Mouse (Mus musculus): ENCODE measurements at regions not wholly inside any gene's neighbourhood (a gene's known extent, or its start where the extent isn't known, plus 50 kb on each side); places are given as distances from the start of the nearest gene placed in this dataset.

DNA sequence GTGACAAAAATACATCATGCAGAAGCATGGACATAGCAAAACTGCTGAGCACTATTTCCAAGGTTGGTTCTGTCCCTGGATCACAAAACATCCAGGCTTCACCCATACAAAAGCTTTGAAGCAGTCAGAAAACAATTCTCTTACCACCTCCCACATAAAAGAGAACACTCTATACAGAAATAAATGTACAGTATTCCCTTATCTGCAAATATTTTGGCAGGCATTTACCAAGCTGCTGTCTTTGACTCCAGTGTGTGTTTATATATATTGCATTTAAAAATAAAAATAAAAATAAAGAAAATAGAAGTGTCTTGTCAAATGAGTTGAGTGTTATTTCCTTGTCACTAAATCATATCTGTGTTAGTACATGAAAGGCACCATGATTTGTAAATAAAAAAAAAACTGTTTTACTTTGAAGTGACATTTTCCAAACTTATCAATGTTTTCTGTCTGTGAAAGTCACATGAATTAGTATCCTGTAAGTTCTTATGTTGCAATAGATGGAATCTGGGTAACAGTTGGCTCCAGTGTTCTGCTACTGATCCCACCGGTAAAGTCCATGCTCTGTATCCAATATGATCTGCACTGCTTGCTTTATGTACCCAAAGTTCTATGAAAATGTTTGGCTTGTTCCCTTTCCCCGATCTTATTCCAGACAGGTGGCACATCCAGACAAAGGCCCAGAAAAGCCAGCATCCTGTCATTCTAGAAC is 59.9 kb upstream of the Cd93 start:
- TF ChIP-seq POLR2A (IDR thresholded peaks at IDR 0.05; ENCODE audit: insufficient read depth, low read depth, low read length): no peak
- no peak for TF ChIP-seq CTCF (IDR thresholded peaks at IDR 0.05)
- TF ChIP-seq EP300 (IDR thresholded peaks at IDR 0.05; ENCODE audit: insufficient read depth, low read depth, low read length): no peak
- Histone ChIP-seq H3K27me3 (ENCODE audit: control insufficient read depth, insufficient read depth, low read length) (no peaks in the 10 kb centered on the region), H3K27ac (no peak overlapping the region; the same call in 1 of the 2 replicates), H3K36me3 (ENCODE audit: control insufficient read depth, insufficient read depth, low read length) (peaks cover 19% of the 10 kb centered on the region), H3K79me2 (replicated peaks; ENCODE audit: control insufficient read depth, insufficient read depth, low read length) (no peaks in the 10 kb centered on the region), H3K9ac (ENCODE audit: low read depth, low read length) (no peak overlapping the region), H3K4me3 (no peak overlapping the region), H3K4me1 (ENCODE audit: control insufficient read depth, insufficient read depth, low read length) (peaks cover 30% of the 10 kb centered on the region)
- 85% methylated on average over 2 of the region's 2 CpGs for WGBS
- intact Hi-C loops (cut with DNase I): no loop called here
- no peak for DNase-seq

DNA sequence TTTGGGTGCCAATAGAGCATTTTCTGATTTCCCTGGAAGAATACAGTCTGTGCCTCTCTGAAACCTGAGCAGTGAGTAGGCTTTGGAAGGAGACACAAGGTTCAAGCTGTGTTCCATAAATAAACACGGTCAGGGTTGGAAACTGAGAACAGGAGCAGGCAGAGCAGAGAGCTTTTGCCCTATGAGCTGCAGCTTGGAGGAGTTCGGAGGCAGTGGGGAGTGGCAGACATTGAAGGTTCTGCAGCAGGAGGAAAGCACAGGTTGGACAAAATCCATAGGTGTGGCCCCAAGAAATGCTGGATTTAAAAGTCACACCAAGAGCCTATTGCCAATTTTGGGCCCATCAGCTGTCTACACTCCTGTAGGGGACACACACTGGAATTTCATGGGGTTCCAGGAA is 59.0 kb upstream of the Cd93 start:
- Histone ChIP-seq H3K36me3 (ENCODE audit: control insufficient read depth, insufficient read depth, low read length) (peaks cover 17% of the 10 kb centered on the region), H3K27me3 (ENCODE audit: control insufficient read depth, insufficient read depth, low read length) (no peaks in the 10 kb centered on the region), H3K4me1 (ENCODE audit: control insufficient read depth, insufficient read depth, low read length) (peaks cover 33% of the 10 kb centered on the region), H3K27ac (no peak overlapping the region), H3K4me3 (no peak overlapping the region), H3K79me2 (replicated peaks; ENCODE audit: control insufficient read depth, insufficient read depth, low read length) (no peaks in the 10 kb centered on the region), H3K9ac (ENCODE audit: low read depth, low read length) (no peak overlapping the region)
- TF ChIP-seq EP300 (IDR thresholded peaks at IDR 0.05; ENCODE audit: insufficient read depth, low read depth, low read length) (no peak), CTCF (IDR thresholded peaks at IDR 0.05) (no peak), POLR2A (IDR thresholded peaks at IDR 0.05; ENCODE audit: insufficient read depth, low read depth, low read length) (no peak)
- DNase-seq: no peak
- intact Hi-C loops (cut with DNase I): no loop called here
- WGBS: 65% methylated on average over 2 of the region's 2 CpGs

DNA sequence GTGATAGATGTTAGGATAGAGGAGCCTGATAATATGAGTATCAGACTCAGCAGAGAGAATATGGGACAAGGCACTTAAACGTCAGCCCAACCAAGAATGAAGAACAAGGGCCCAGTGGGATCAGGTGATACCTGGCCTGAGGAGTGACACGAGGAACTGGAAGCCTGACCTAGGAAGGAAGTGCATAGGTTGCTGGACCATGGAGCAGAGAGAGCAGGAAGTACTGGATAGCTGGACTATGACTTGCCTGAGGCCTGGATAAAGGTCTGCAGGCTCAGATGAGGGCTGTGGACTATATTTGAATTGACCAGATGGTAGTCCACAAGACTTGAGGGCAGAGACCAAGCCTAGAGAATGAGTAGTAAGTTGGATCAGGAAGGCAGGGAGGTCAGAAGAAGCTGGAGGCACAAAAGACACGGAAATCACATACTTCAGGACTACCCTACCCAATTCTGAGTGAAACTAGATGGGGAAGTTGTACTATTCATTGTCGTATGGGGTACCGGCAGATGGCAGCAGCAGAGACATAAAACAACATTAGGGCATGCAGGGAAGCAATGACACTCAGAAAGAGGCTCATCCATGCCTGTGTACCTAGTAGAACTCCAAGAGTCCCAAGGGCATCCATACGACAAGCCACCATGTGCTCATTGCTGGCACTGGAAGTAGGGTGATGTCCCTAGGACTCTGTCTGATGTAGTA is 57.0 kb upstream of the Cd93 start:
- H3K4me1 ChIP-seq (ENCODE audit: control insufficient read depth, insufficient read depth, low read length): peaks cover 21% of the 10 kb centered on the region
- no peak for DNase-seq
- TF ChIP-seq POLR2A (IDR thresholded peaks at IDR 0.05; ENCODE audit: insufficient read depth, low read depth, low read length) (no peak), EP300 (IDR thresholded peaks at IDR 0.05; ENCODE audit: insufficient read depth, low read depth, low read length) (no peak), CTCF (IDR thresholded peaks at IDR 0.05) (no peak)
- WGBS: 78% methylated on average over 6 of the region's 6 CpGs
- no peak overlapping the region for H3K9ac ChIP-seq (ENCODE audit: low read depth, low read length)
- no peaks in the 10 kb centered on the region for H3K79me2 ChIP-seq (replicated peaks; ENCODE audit: control insufficient read depth, insufficient read depth, low read length)
- intact Hi-C loops (cut with DNase I): no loop called here
- H3K27me3 ChIP-seq (ENCODE audit: control insufficient read depth, insufficient read depth, low read length): no peaks in the 10 kb centered on the region
- H3K27ac ChIP-seq: peak overlapping the region; percentile 47
- no peak overlapping the region for H3K4me3 ChIP-seq
- H3K36me3 ChIP-seq (ENCODE audit: control insufficient read depth, insufficient read depth, low read length): peaks cover 13% of the 10 kb centered on the region

DNA sequence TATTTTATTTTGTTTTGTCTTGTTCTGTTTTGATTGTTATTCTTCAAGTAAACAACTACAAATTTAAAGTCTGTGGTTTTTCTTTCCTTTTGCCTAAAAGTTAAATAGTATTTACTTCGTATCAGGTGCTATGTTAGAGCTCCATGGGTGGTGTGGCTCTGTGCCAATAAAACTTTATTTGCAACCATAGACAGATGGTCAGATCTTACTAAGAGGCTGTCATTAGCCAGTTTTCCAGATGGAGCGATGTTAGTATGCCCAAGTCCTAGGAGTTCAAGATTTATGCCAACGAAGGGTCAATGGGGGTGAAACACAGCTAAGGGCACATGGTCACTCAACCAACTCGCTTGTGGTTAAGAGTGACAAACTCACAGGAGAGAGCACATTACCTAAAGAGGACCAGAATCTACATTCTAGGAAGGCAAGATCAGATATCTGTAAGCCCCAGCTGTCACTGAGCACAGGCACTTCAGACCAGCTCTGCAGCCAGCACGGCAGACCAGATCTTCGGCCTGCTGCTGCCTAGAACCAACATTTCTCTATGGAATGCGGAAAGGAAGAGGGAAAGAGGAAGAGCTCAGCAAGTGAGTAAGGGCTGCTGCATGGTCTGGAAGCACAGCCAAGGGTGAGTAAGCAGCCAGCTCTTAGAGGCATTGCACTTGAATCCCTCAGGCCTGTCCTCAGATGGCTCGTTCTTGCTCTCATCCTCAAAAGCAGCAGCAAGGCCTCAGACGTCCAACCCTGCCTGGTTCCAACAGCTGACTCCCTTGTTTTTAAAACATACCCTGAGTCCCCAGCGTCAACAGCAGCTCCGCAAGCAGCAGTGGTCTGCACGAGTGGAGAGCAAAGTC is 54.3 kb upstream of the Cd93 start:
- no peaks in the 10 kb centered on the region for H3K79me2 ChIP-seq (replicated peaks; ENCODE audit: control insufficient read depth, insufficient read depth, low read length)
- H3K9ac ChIP-seq (ENCODE audit: low read depth, low read length): no peak overlapping the region
- H3K27ac ChIP-seq: peak overlapping the region; percentile 17; the same call in 1 of the 2 replicates
- intact Hi-C loops (cut with DNase I): no loop called here
- peak; percentile 37 to 58 for DNase-seq
- H3K36me3 ChIP-seq (ENCODE audit: control insufficient read depth, insufficient read depth, low read length): peaks cover 3% of the 10 kb centered on the region; the same call in 1 of the 2 replicates
- H3K27me3 ChIP-seq (ENCODE audit: control insufficient read depth, insufficient read depth, low read length): no peaks in the 10 kb centered on the region
- H3K4me1 ChIP-seq (ENCODE audit: control insufficient read depth, insufficient read depth, low read length): peaks cover 16% of the 10 kb centered on the region
- H3K4me3 ChIP-seq: no peak overlapping the region
- TF ChIP-seq CTCF (IDR thresholded peaks at IDR 0.05): no peak
- TF ChIP-seq EP300 (IDR thresholded peaks at IDR 0.05; ENCODE audit: insufficient read depth, low read depth, low read length): no peak
- TF ChIP-seq POLR2A (IDR thresholded peaks at IDR 0.05; ENCODE audit: insufficient read depth, low read depth, low read length): no peak
- 66% methylated on average over 12 of the region's 12 CpGs for WGBS

DNA sequence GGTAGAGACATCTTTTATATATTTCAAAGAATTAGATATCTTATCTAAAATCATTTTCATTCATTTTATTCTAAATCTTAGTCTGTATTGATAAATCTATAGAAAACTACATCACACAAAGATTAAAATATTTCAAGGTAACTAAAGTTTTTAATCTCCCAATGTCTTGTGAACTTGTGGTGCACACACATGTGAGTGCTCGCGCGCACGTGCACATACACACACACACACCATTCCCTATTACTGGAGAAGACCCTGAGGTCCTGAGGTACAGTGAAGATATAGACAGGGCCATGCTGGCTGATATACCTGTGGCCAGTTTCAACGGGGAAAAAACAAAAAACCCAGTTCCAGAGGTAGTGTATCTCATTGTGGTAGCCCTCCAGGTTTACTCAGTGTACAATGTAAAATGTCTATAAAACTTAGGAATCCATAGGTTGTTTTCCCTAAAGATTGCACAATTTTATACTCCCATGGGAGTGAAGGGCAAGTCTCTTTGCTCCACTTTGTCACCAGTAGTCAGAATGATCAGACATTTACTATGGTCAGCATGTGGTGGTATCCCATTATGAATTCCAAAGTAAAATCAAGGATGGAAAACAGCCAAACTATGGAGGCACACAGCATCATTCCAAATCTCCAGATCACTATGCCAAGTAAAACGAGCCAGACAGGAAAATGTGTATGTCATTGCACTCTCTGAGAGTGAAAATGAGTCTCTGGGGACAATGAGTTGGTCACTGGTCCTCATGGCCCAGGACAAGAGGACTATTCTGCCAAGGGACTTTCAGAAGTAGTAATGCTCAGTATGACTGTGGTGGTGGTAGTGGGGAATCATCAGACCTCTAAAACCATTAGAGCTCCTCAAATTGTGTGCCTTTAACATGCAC is 53.0 kb upstream of the Cd93 start:
- peaks cover 19% of the 10 kb centered on the region for H3K4me1 ChIP-seq (ENCODE audit: control insufficient read depth, insufficient read depth, low read length)
- H3K36me3 ChIP-seq (ENCODE audit: control insufficient read depth, insufficient read depth, low read length): peaks cover 2% of the 10 kb centered on the region; the same call in 1 of the 2 replicates
- H3K27ac ChIP-seq: no peak overlapping the region; the same call in 1 of the 2 replicates
- DNase-seq: no peak
- no peak overlapping the region for H3K4me3 ChIP-seq
- 87% methylated on average over 6 of the region's 6 CpGs for WGBS
- H3K27me3 ChIP-seq (ENCODE audit: control insufficient read depth, insufficient read depth, low read length): no peaks in the 10 kb centered on the region
- H3K9ac ChIP-seq (ENCODE audit: low read depth, low read length): no peak overlapping the region
- no peak for TF ChIP-seq POLR2A (IDR thresholded peaks at IDR 0.05; ENCODE audit: insufficient read depth, low read depth, low read length)
- no peak for TF ChIP-seq EP300 (IDR thresholded peaks at IDR 0.05; ENCODE audit: insufficient read depth, low read depth, low read length)
- H3K79me2 ChIP-seq (replicated peaks; ENCODE audit: control insufficient read depth, insufficient read depth, low read length): no peaks in the 10 kb centered on the region
- intact Hi-C loops (cut with DNase I): no loop called here

All from heart, adult 2 months (tissue).